Mouse (Mus musculus) stomach, postnatal 0 days (tissue): Measurements from ENCODE around the gene Senp8. TPM values are rescaled to one million over a fixed set of nuclear protein-coding genes. Genes with fewer than 3 reads are reported as not detected.

ENCODE experiments used
- ATAC-seq: fragments of 200-750 bp; cut with Nextera tagmentation; 2 replicates; pipeline ENCODE4 v1.8.0; 2017; ENCODE audit not compliant: low FRiP score, low TSS enrichment
- DNase-seq: peaks from one replicate; pipeline ENCODE4 v3.0.0-alpha.2; 2016; ENCODE audit warnings: low spot score
- H3K27ac ChIP-seq: fragments of 300-500 bp; sonication (generic); replicated peaks from 2 replicates; pipeline ENCODE4 v1.5.1; 2014; ENCODE audit warnings: mild to moderate bottlenecking, control low read depth
- H3K27me3 ChIP-seq: fragments of 300-500 bp; sonication (generic); 2 replicates; pipeline ENCODE4 v1.6.1; 2014; ENCODE audit warnings: low read length; ENCODE audit not compliant: control insufficient read depth, insufficient read depth
- H3K36me3 ChIP-seq: fragments of 300-500 bp; sonication (generic); 2 replicates; pipeline ENCODE4 v1.6.1; 2014; ENCODE audit warnings: low read length, mixed read lengths; ENCODE audit not compliant: control insufficient read depth, insufficient read depth
- H3K4me1 ChIP-seq: fragments of 300-500 bp; sonication (generic); replicated peaks from 2 replicates; pipeline ENCODE4 v1.6.1; 2014; ENCODE audit warnings: antibody characterized with exemption; ENCODE audit not compliant: control insufficient read depth, insufficient read depth
- H3K4me2 ChIP-seq: fragments of 300-500 bp; sonication (generic); replicated peaks from 2 replicates; pipeline ENCODE4 v1.6.1; 2014; ENCODE audit warnings: low read depth, mild to moderate bottlenecking, control low read depth, moderate library complexity
- H3K4me3 ChIP-seq: fragments of 300-500 bp; sonication (generic); 2 replicates; pipeline ENCODE4 v1.5.1; 2014; ENCODE audit warnings: low read depth, low read length, control low read depth
- H3K9ac ChIP-seq: fragments of 300-500 bp; sonication (generic); 2 replicates; pipeline ENCODE4 v1.6.1; 2014; ENCODE audit warnings: mild to moderate bottlenecking, low read length, control low read depth, mixed read lengths
- H3K9me3 ChIP-seq: fragments of 300-500 bp; sonication (generic); 2 replicates; pipeline ENCODE4 v1.6.1; 2016; ENCODE audit warnings: low read length; ENCODE audit not compliant: control insufficient read depth
- CTCF ChIP-seq: IDR thresholded peaks from 2 replicates; pipeline ENCODE4 v1.5.1; 2016; ENCODE audit warnings: antibody characterized with exemption, low read depth, mild to moderate bottlenecking, moderate library complexity
- EP300 ChIP-seq: optimal IDR thresholded peaks from 2 replicates; pipeline ENCODE3; 2016; ENCODE audit warnings: antibody characterized with exemption
- WGBS: fragments of 180-500 bp; shearing (Covaris S2); extraction: QIAGEN DNeasy Blood & Tissue Kit; methylation state at CpG from one replicate; pipeline ENCODE4 v1.1.7; 2014; 5-methylcytosine and 5-hydroxymethylcytosine counted together
- polyA plus RNA-seq: library from polyadenylated mRNA; unstranded; fragments of >200 nt; fragmentation: Nextera tagmentation; extraction: Ambion mirVana; gene quantifications from 2 replicates; pipeline ENCODE4 v1.2.1, GENCODE M21; 2015

Gene Senp8
- polyA plus RNA-seq, 1 experiment from 2014 or later: 4.3 TPM

- WGBS: 33% methylated on average over 10 of the region's 10 CpGs
- TF ChIP-seq CTCF (no peak), EP300 (no peak)
- no peaks in the 10 kb centered on the region for H3K4me1 ChIP-seq
- peak; percentile 56 for DNase-seq
- no peak overlapping the region for H3K4me2 ChIP-seq
- H3K9me3 ChIP-seq: no peaks in the 10 kb centered on the region
- no peaks in the 10 kb centered on the region for H3K36me3 ChIP-seq
- H3K4me3 ChIP-seq: no peak overlapping the region
- H3K9ac ChIP-seq: no peak overlapping the region
- ATAC-seq: peak; percentile 74
- H3K27ac ChIP-seq: peak overlapping the region; percentile 70
- H3K27me3 ChIP-seq: no peaks in the 10 kb centered on the region
Observed at GRCm38 (mm10) chr9:59706850-59707825, 43.4 kb downstream of the Senp8 start.

- no peak for ATAC-seq
- H3K4me1 ChIP-seq: no peaks in the 10 kb centered on the region
- no peak overlapping the region for H3K9ac ChIP-seq
- H3K27me3 ChIP-seq: no peaks in the 10 kb centered on the region
- TF ChIP-seq CTCF (no peak), EP300 (no peak)
- no peaks in the 10 kb centered on the region for H3K36me3 ChIP-seq
- H3K4me2 ChIP-seq: no peak overlapping the region
- 57% methylated on average over 6 of the region's 6 CpGs for WGBS
- no peak overlapping the region for H3K27ac ChIP-seq
- H3K9me3 ChIP-seq: no peaks in the 10 kb centered on the region
- no peak overlapping the region for H3K4me3 ChIP-seq
- DNase-seq: peak; percentile 44
Observed at GRCm38 (mm10) chr9:59703099-59703498, 47.4 kb downstream of the Senp8 start.

DNA sequence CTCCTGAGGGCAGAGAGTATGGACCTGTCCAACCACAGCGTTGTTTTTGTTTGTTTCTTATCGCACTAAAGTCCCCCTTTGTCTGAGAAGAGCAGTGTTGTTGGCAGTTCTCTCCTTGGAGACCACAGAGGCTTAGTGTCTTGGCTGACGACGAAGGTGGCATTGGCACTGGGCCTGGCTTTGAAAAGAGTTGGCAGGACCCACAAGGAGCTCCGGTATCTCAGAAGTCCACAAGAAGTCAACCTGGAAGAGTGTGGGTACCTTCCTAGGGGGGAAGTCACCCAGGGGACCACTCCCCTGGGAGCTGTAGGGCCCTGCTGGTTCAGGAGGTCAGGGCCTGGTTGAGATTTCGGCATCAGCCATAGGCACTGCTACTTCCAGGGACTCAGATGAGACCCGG is 49.4 kb downstream of the Senp8 start:
- Histone ChIP-seq H3K9ac (no peak overlapping the region), H3K9me3 (no peaks in the 10 kb centered on the region), H3K27ac (no peak overlapping the region), H3K36me3 (no peaks in the 10 kb centered on the region), H3K27me3 (no peaks in the 10 kb centered on the region), H3K4me2 (no peak overlapping the region), H3K4me1 (no peaks in the 10 kb centered on the region), H3K4me3 (no peak overlapping the region)
- DNase-seq: no peak
- no peak for TF ChIP-seq CTCF
- no peak for TF ChIP-seq EP300
- ATAC-seq: no peak
- WGBS: 82% methylated on average over 7 of the region's 7 CpGs

- Histone ChIP-seq H3K9me3 (no peaks in the 10 kb centered on the region), H3K27ac (no peak overlapping the region), H3K27me3 (no peaks in the 10 kb centered on the region), H3K36me3 (no peaks in the 10 kb centered on the region), H3K4me2 (no peak overlapping the region), H3K9ac (no peak overlapping the region), H3K4me1 (peaks cover 11% of the 10 kb centered on the region), H3K4me3 (no peak overlapping the region)
- ATAC-seq: no peak
- WGBS: 77% methylated on average over 3 of the region's 3 CpGs
- no peak for DNase-seq
- TF ChIP-seq EP300: no peak
- no peak for TF ChIP-seq CTCF
Observed at GRCm38 (mm10) chr9:59696381-59696780, 54.1 kb downstream of the Senp8 start.

DNA sequence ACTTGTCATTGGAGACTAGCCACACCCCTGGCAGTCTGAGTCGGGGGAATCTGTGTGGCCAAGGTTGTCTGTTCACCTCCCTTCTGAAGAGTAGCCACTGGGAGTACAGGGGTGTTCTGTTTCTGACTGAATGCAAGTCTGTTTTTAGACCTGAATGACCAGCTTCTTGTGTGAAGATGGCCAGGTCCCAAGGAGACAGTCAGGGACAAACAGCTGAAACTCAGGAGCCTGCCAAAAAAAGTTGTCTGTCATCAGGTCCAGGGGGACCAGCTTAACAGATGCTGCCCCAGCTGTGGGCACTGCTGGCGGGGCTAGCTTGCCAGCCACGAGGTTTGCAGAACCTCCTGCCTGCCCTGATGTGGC is 55.1 kb downstream of the Senp8 start:
- 39% methylated on average over 3 of the region's 3 CpGs for WGBS
- Histone ChIP-seq H3K9me3 (no peaks in the 10 kb centered on the region), H3K27me3 (no peaks in the 10 kb centered on the region), H3K4me3 (no peak overlapping the region), H3K9ac (peak overlapping the region; percentile 9; the same call in 1 of the 2 replicates), H3K27ac (peak overlapping the region; percentile 80), H3K4me2 (no peak overlapping the region), H3K4me1 (peaks cover 13% of the 10 kb centered on the region), H3K36me3 (no peaks in the 10 kb centered on the region)
- no peak for ATAC-seq
- no peak for TF ChIP-seq EP300
- TF ChIP-seq CTCF: no peak
- no peak for DNase-seq
